Mouse (Mus musculus): ENCODE data around the gene Armc6.

Gene Armc6

DNA sequence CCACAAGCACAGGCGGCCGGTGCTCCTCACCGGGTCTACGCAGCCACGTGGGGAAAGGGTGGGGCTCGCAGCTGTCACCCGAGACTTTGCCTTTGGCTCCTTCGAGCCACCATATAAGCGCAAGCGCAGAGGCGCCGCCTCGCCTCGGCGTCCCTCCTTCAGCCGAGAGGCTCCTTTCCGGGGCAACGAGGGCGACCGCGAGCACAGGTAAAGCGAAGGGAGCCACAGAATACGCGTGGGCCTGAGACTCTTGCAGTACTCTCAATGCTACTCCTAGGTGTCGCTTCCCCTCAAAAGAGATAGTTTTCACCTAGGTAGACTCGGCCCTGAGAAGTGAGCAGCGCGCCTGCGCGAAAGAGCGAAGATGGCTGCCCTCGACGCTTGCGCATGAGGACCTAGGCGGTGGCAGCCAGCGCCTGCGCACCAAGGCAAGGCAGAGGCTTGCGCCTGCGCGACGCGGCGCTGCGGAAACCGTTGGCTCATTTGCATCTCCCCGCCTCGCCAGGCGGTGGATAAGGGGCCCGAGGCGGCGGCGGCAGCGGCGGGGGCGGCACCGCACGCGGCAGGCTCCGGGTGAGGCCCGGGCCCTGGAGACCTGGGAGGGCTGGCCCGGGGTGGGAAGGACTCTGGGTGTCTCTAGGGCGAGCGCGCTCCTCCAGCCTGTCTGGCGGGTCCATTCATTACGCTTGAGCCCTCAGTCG lies at the start of gene Armc6, which contains the start of gene Sugp2:
TSS of gene Armc6 (minus strand) at position 387 of the 701 bp plus-strand sequence.
TSS of gene Sugp2 (plus strand) at position 147 of the 701 bp plus-strand sequence.
- DNase-seq (ENCODE audit: low spot score): peak; percentile 95

DNA sequence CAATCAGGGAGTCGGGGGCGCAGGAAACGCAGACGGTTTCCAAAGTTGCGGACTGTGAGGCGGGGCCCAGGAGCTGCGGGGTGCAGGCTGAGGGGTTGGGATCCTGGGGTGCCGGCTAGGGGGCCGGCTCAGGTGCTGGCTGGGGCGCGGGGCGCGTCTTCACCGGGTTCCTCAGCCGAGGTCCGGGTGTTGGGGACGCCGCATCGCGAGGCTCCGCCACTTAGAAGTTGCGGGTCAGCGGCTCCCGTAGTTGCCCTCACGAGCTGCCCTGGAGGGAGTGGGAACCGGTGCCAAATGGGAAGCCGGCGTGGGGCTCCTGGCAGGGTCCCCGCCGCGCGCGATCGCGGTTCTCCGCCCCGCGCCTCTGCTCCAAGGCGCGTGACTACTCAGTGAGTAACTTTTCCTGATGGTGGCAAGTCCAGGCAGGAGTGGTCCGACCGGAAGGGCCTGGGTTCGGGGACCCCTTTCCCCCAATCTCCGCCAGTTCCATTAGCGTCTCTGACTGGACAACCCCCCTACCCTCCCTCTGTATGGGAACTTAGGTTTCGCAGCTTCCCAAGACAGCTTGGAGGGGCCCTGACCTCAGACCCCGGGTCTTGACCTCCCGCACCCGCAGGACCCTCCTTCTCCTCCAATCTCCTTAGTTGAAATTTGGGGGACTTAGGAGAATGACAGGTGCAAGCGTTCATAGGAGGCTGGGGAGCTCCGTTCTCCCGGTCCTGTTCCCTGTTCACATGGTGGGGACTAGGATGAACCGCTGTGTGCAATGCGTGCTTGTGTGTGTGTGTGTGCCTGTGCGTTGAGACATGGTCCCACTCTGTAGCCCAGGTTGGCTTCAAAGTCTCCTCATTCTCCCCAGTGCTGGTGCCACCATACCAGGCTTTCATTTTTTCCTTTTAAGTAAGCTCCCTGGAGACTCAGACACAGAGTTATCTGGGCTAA lies 49.1 kb upstream of the Armc6 start:
- DNase-seq (ENCODE audit: low spot score): no peak

DNA sequence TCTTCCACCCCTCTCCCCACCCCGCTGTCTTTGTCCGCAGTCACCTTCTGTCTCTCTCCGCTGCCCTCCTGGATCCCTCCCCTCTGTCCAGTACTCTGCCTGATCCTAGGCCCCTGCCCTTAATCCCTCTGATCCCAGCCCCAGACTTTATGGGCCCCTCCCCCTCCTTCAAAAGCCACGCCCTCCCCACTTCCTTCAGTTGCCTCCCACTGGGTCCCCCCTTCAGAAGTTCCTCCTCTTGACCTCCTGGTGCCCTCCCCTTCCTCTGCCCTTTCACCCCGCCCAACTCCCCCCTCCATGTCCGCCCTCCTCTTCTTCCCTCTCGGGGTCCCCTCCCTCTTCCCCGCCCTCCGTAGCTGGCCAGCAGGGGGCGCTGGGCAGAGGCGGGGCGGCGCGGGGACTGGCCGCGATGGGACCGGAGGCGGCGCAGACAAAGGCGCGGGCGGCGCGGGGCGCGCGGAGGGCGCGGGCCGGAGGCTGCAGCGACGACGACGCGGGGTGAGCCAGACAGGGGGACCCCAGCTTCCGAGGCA lies 48.4 kb upstream of the Armc6 start, which contains the start of gene Homer3:
TSS of gene Homer3 (plus strand) at position 225 of the 533 bp plus-strand sequence.
- peak; percentile 89 for DNase-seq (ENCODE audit: low spot score)

DNA sequence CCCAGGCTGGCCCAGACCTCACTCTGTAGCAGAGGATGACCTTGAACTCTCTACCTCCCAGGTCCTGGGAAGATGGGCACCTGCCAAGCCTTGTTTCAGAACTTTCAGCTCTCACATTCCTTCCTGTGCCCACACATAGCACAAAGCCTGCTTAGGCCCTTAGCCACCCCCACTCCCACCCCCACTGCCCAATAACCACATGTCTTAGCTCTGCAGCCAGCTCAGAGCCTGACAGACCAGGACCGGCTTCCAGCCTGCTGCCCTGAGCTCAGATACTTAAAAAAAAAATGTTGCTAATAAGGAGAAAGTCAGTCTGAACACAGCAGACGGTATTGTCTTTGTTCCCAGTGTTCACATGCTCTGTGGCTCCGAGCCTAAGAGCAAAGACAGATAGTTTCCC lies 46.7 kb upstream of the Armc6 start:
- no peak for DNase-seq (ENCODE audit: low spot score)

DNA sequence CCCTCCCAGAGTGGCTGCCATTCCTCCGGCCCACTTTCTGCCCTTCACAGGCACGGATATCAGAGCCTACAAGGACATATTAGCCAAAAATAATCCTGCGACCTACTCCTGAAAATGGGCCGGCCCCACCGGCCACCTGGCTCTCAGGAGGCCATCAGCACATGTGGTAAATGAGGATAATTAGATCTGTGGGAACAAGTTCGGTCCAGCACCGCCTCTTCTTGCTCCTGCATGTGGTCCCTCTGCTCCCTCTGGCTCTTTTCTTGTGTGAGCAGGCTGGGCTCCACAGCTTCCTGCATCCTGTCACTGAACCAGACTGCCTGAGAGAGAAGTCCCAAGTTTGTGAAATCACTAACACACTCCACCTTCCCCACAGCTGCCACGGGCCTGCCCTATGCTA lies 45.0 kb upstream of the Armc6 start:
- no peak for DNase-seq (ENCODE audit: low spot score)

DNA sequence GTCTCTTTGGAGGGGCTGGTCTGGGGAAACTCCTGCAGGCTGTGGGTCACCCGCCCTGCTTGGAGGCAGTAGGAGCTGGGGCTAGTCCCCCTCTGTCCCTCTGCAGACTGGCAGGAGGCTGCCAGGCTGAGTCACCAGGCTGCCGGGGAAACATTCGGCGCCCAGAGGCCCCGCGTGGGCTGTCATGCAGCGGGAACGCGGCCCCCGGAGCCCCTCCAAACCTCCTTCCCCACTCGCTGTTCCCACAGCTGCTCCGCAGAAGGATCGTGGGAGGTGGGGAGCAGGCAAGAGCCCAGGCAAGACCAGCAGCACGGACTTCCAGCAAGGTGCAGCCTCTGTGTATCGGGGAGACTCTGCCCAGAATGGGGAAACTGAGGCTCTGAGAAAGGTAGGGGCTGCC lies 43.9 kb upstream of the Armc6 start:
- no peak for DNase-seq (ENCODE audit: low spot score)

DNA sequence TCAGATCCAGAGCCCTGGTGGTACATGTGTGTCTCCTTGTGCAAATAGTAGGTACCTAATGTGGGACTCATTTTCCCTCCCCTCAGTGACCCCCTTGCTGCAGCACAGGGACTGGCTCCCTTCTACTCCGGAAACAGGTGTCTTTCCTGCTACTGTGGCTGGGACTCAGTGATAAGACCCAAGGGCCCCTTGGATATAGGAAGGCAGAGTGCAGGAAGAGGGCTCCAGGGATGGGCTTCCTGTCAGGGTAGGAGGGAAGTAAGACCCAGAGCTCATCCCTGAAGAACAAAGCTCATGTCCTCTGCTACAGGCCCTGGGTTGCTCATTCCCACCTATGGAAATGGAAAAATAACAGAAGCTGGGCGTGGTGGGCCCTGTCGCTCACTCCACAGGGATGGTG lies 42.2 kb upstream of the Armc6 start:
- DNase-seq (ENCODE audit: low spot score): no peak

DNA sequence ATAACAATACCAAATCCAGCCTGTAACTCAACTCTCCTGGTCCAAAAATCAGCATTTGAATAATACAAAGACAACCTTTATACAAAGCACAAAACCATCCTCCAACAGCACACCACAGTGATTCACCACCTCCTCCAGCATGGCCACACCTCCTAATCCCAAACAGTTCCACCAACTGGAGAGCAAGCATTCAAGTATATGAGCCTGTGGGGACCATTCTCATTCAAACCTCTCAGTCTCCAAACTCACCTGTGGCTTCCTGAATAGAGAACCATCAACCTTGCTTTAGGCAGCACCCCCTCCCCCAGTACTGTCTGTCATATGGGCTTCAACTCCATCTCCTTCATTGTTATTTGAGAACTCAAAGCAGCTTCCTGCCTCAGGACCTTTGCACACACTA lies 40.1 kb upstream of the Armc6 start:
- DNase-seq (ENCODE audit: low spot score): no peak

DNA sequence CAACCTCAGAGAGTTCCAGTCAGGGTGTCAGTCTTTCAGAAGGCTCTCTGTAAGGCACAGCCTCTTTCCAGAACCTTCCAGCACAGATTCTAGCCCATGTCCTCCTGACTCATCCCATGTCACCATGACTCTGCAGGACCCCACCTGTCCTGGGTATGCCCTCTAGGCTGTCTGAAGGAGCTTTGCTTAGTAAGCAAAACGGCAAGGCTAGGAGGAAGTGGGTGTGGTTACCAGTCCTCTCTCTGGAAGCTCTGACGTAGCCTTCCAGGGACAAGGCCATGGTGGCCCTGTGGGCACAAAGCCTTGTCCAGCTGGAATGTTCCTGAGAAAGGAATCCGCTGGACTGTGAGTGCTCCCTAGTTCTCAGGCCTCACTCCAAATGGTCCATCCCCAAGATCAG lies 38.7 kb upstream of the Armc6 start:
- peak; percentile 41 for DNase-seq (ENCODE audit: low spot score)

DNA sequence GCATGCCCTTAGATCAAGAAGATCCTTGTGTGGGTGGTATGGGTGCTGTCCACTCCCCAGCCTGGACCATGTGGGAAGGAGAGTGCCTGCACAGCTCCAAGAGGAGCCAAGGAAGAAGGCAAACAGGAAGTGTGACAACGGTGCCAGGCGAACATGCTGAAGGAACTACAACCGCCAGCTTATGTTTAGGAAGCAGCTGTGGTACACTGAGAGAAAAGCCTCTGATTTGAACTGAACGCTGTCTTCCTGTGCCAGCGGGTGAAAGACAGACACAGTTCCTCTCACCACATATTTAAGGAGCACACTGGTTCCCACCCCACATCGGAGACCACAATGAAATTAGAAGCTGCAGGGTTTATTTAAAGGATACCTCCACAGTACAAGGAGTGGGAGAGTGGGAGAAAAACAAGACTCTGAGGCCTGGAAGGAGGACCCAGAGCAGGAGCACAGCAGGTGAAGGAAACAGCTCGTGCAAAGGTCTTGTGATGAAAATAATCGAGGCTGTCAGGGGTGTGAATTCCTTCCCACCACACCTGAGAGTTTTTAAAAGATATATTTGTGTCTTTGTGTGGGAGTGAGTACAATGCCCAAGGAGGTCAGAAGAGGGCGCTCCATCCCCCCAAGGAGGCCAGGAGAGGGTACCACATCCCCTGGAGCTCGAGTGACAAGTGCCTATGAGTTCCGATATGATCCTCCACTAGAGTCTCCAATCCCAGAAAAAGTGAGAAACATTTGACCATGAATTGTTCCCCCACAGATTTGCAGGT lies 34.7 kb upstream of the Armc6 start:
- DNase-seq (ENCODE audit: low spot score): no peak

DNA sequence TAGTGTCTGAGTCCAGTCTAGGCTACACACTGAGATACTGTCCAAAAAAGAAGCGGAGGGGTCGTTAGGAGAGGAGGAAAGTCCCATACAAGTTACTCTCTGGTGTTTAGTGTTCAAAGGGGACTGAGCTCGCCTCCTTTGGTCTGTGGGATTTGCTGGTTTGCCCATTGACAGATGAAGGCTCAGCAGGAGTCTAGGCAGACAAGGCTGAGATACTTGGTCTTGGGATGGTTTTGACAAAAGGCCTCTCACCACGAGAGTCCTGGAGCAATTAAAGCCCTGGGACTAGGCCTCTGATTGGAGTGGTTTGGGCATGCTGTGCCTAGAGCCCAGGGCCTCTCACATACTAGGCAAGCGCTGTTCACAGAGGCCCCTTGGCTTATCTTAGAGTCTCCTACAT lies 34.0 kb upstream of the Armc6 start:
- no peak for DNase-seq (ENCODE audit: low spot score)

DNA sequence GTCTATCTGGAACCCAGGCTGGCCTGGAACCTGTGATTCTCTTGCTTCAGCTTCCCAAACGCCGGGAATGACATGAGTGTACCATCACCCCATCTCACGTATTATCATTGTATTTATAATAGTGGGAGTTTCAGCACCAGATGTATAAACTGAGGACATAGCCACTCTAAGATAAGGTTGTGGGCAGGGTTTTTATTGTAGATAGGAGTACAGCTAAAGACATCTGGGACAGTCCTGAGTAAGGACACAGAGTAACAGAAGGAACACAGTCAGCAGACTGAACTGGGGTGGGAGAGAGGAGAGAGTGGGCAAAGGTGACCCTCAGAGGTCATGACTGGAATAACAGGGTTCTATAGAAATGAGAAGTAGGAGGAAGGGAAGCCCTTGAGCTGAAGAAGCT lies 33.4 kb upstream of the Armc6 start:
- no peak for DNase-seq (ENCODE audit: low spot score)

DNA sequence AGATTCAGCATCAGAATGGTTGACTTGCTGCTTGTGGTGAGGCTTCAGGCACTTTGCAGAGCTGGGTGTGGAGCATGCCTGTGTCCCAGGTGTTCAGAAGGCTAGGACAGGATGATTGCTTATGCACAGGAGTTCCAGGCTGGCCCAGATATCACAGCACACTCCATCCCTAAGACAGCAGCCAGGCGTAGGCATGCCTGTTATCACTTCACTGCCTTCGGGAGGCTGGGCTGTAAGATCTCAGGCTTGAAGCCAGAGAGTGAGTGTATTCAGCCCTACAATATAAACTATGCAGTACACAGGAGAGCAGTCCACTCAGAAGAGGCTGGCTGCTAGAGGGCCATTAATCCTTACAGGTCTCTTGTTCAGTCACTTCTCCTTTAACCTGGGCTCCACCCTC lies 24.8 kb upstream of the Armc6 start:
- no peak for DNase-seq (ENCODE audit: low spot score)

DNA sequence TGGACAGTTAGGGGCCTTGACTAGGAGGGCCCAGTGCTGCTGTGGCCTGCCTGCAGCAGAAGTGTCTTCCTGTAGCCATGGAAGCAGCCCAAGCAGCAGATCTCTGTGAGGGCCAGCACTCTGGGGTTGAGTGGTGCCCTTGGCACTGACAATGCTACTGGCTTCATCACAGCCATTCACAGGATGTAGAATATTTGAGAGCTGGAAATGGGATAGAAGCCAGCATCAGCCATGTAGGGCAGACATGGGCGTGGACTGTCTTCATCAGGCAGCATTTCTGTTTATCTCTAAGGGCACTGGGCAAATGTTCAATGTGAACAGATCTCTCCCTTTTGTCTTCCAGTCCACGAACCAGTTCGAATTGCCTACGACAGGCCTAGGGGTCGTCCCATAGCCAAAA lies 24.3 kb upstream of the Armc6 start:
- DNase-seq (ENCODE audit: low spot score): no peak

DNA sequence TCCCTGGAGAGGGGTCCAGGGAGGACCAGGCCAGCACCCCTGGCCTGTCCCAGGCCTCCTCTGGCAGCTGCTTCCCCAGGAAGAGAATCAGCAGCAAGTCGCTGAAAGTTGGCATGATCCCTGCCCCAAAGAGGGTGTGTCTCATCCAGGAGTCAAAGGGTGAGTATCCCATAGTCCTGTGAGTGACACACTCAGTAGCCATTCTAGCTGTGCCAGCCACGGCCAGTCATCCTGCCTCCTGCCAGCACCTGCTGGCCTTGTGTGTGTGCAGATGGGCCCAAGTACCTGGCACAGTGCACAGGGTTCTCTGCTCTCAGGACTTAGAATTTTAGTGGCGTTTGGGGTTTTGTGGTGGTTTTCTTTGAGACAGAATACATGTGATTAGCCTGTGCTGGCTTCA lies 23.2 kb upstream of the Armc6 start:
- no peak for DNase-seq (ENCODE audit: low spot score)

DNA sequence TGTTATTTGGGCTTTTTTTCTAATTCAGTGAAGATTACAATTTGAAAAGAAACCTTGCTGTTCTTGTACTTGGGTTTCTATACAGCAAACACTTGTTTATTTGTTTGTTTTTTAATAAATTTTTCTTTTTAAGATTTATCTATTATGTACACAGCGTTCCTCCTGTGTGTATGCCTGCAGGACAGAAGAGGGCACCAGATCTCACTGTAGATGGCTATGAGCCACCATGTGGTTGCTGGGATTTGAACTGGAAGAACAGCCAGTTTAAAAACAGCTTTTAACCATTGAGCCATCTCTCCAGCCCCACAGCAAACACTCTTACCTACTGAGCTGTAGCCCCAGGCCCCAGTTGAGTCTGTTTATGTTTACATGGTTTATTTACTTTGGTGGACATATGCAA lies 20.4 kb upstream of the Armc6 start:
- no peak for DNase-seq (ENCODE audit: low spot score)

DNA sequence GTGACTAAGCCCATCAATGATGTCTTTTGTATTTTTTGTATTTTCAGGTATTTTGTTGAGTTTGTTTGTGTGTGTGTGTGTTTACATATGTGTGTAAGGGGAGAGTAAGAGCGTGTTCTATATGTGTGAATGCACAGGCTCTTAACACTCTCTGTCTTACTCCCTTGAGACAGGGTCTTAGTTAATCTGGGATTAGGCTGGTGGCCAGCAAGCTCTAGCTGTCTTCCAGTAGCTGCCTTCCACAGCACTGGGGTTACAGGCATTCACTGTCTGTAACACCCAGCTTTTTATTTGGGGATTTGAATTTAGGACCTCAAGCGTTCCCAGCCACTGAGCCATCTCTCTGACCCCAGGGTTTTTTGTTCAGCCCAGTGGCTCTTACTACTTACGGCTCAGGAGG lies 13.6 kb upstream of the Armc6 start:
- no peak for DNase-seq (ENCODE audit: low spot score)

DNA sequence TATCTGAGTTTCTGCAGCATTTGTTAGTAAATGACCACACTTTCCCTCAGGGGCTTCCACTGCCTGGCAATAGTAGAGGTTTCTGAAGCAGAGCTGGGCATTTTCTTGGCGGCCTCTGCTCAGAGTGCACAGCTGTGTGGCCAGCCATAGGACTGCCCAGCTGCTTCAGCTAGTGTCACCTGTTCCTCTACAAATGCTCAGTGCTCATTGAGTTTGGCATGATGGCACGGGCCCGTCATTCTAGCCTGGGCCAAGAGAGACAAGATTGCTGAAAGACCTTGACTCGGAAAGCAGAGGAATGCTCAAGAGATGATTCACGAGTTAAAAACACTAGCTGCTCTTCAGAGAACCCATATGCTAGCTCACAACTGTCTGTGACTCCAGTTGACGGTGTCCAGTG lies 12.4 kb upstream of the Armc6 start:
- no peak for DNase-seq (ENCODE audit: low spot score)

DNA sequence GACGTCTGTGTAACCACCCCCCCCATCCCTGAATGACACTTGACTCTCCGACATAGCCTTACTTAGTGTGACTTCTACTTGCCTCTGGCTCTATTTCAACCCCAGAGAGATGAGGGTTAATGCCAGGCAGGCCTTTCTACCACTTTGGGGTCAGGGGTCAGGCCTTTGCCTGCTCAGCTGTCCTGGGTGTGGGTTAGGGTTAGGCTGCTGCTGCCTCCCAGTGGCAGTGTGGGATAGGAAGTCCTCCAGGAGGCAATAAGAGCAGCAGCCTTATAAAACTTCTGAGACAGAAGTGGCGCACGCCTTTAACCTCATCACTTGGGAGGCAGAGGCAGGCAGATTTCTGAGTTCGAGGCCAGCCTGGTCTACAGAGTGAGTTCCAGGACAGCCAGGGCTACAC lies 6.4 kb upstream of the Armc6 start:
- no peak for DNase-seq (ENCODE audit: low spot score)

DNA sequence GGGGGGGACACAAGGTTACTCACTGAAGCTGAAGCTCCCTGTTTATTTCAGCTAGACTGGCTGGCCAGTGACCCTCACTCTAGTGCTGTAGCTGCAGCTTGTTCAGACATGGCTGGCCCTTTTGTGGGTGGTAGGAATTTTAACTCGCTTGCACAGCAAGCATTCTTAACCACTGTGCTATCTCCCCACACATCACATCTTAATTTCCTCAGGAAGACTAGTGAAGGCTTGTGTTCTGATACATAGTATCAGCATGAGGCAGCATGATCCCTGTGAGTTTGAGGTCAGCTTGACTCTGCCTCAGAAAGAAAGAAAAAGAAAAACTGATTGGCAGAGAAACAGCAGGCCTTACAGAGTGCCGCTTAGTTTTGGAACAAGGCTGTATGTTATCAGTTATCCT lies 3.6 kb upstream of the Armc6 start:
- DNase-seq (ENCODE audit: low spot score): no peak

DNA sequence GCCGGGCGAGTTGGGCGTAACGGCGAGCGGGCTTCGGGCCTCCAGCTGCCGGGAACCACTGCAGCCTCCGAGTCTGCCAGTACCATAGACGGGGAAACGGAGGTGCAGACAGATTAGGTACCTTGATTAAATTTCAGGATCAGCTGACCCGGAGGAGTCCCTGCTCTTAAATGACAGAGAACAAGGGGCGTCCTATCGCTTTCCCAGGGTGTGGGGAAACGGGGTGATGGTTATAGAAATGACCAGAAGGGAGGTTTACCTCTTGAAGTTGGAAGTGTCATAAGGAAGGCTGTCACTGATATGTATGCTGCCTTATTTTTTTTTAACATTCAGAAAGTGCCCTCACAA lies 489 bp upstream of the Armc6 start:
- no peak for DNase-seq (ENCODE audit: low spot score)

DNA sequence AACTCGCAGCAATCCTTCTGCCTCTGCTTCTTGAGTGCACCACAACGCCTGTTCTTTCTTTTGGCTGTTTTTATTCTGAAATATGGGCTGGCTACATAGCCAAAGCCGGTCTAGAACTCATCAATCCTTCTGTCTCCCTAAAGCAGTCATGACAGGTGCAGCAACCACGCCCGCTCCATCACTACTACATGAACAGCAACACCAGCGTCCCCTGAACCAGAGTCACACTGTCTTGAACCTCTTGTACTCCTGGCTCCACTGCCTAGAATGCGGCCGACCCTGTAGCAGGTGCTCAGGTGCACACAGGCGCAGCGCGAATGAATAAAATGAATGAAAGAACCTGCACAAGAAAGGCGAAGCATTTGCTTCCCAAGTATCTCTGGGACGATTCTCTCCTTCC lies 660 bp downstream of the Armc6 start:
- DNase-seq (ENCODE audit: low spot score): no peak
